Comparison of ENCODE assay signal across 1 mouse cellular context in the genomic region with DNA sequence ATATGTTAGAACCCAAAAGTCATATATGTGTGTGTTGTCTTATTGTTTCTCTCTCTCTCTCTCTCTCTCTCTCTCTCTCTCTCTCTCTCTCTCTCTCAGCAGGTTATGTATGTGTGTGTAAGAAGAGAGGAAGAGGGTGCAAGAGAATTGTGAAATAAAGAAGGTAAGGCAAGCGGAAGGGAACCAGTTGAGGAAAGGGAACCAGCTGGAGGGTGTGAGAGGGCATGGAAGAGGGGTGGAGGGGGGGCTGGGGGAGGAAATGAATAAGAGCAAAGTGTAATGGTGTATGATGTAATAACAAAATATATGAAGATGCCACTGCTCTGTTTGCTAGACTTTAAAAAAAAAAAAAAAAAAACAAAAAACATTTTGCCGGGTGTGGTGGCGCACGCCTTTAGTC.
TF ChIP-seq lines count a peak whose summit lies in the region.

No protein-coding gene starts in this region.

TF ChIP-seq in CH12.LX, 34 proteins besides CTCF, POLR2A, EP300 and RAD21:
- no peak for TF ChIP-seq ZMIZ1 (IDR thresholded peaks at IDR 0.05; ENCODE audit: low read depth, low read length)
- TF ChIP-seq NRF1 (IDR thresholded peaks at IDR 0.05; ENCODE audit: low read depth, low read length) = no peak
- TF ChIP-seq PAX5 (IDR thresholded peaks at IDR 0.05; ENCODE audit: low read length) = no peak
- TF ChIP-seq ELF1 (IDR thresholded peaks at IDR 0.05; ENCODE audit: low read depth, low read length) = no peak
- no peak for TF ChIP-seq MEF2A (IDR thresholded peaks at IDR 0.05; ENCODE audit: borderline replicate concordance, low read depth, low read length)
- no peak for TF ChIP-seq HCFC1 (IDR thresholded peaks at IDR 0.05; ENCODE audit: low read depth, low read length)
- no peak for TF ChIP-seq TCF12 (IDR thresholded peaks at IDR 0.05; ENCODE audit: low read depth, low read length)
